Mouse (Mus musculus): ENCODE measurements at regions not wholly inside any gene's neighbourhood (a gene's known extent, or its start where the extent isn't known, plus 50 kb on each side); places are given as distances from the start of the nearest gene placed in this dataset.

GRCm38 (mm10) chr14:24650902-24651270, 164.0 kb downstream of the Rps24 start:
- Histone ChIP-seq H3K27ac (ENCODE audit: low read depth, low read length) (no peak overlapping the region), H3K36me3 (ENCODE audit: control insufficient read depth, insufficient read depth, low read length) (no peaks in the 10 kb centered on the region), H3K27me3 (ENCODE audit: control insufficient read depth, insufficient read depth, low read length) (no peaks in the 10 kb centered on the region), H3K4me1 (ENCODE audit: control insufficient read depth, insufficient read depth, low read length) (no peaks in the 10 kb centered on the region), H3K9ac (ENCODE audit: low read depth, low read length) (no peak overlapping the region), H3K4me2 (replicated peaks; ENCODE audit: low read depth, low read length) (no peak overlapping the region), H3K4me3 (ENCODE audit: low read length) (no peak overlapping the region), H3K9me3 (ENCODE audit: control insufficient read depth, low read length) (no peaks in the 10 kb centered on the region)
- ATAC-seq (ENCODE audit: low FRiP score, low TSS enrichment) = no peak
- 39% methylated on average over 12 of the region's 12 CpGs for WGBS

- no peak overlapping the region for H3K27ac ChIP-seq (ENCODE audit: low read depth, low read length)
- ATAC-seq (ENCODE audit: low FRiP score, low TSS enrichment) = no peak
- no peaks in the 10 kb centered on the region for H3K36me3 ChIP-seq (ENCODE audit: control insufficient read depth, insufficient read depth, low read length)
- no peaks in the 10 kb centered on the region for H3K27me3 ChIP-seq (ENCODE audit: control insufficient read depth, insufficient read depth, low read length)
- H3K4me1 ChIP-seq (ENCODE audit: control insufficient read depth, insufficient read depth, low read length) = no peaks in the 10 kb centered on the region
- no peaks in the 10 kb centered on the region for H3K9me3 ChIP-seq (ENCODE audit: control insufficient read depth, low read length)
- H3K9ac ChIP-seq (ENCODE audit: low read depth, low read length) = no peak overlapping the region
- 78% methylated on average over 2 of the region's 2 CpGs for WGBS
- H3K4me3 ChIP-seq (ENCODE audit: low read length) = no peak overlapping the region
- no peak overlapping the region for H3K4me2 ChIP-seq (replicated peaks; ENCODE audit: low read depth, low read length)
These were observed 165.7 kb downstream of the Rps24 start for GRCm38 (mm10) chr14:24652591-24652990.

- Histone ChIP-seq H3K36me3 (ENCODE audit: control insufficient read depth, insufficient read depth, low read length) (no peaks in the 10 kb centered on the region), H3K4me3 (ENCODE audit: low read length) (no peak overlapping the region), H3K9ac (ENCODE audit: low read depth, low read length) (0 out of 2 replicates have a peak overlapping the region, but pooled peaks have one; percentile 7), H3K27me3 (ENCODE audit: control insufficient read depth, insufficient read depth, low read length) (no peaks in the 10 kb centered on the region), H3K9me3 (ENCODE audit: control insufficient read depth, low read length) (no peaks in the 10 kb centered on the region), H3K4me1 (ENCODE audit: control insufficient read depth, insufficient read depth, low read length) (no peaks in the 10 kb centered on the region), H3K4me2 (replicated peaks; ENCODE audit: low read depth, low read length) (no peak overlapping the region), H3K27ac (ENCODE audit: low read depth, low read length) (no peak overlapping the region)
- WGBS = 47% methylated on average over 9 of the region's 9 CpGs
- peak; percentile 39; the same call in 1 of the 2 replicates for ATAC-seq (ENCODE audit: low FRiP score, low TSS enrichment)
These were observed 168.7 kb downstream of the Rps24 start for GRCm38 (mm10) chr14:24655580-24655979.

- WGBS = 66% methylated on average over 2 of the region's 2 CpGs
- Histone ChIP-seq H3K4me1 (ENCODE audit: control insufficient read depth, insufficient read depth, low read length) (no peaks in the 10 kb centered on the region), H3K27me3 (ENCODE audit: control insufficient read depth, insufficient read depth, low read length) (no peaks in the 10 kb centered on the region), H3K4me3 (ENCODE audit: low read length) (no peak overlapping the region), H3K27ac (ENCODE audit: low read depth, low read length) (no peak overlapping the region), H3K9me3 (ENCODE audit: control insufficient read depth, low read length) (no peaks in the 10 kb centered on the region), H3K4me2 (replicated peaks; ENCODE audit: low read depth, low read length) (no peak overlapping the region), H3K9ac (ENCODE audit: low read depth, low read length) (no peak overlapping the region), H3K36me3 (ENCODE audit: control insufficient read depth, insufficient read depth, low read length) (no peaks in the 10 kb centered on the region)
- no peak for ATAC-seq (ENCODE audit: low FRiP score, low TSS enrichment)
These were observed 174.9 kb downstream of the Rps24 start for GRCm38 (mm10) chr14:24661797-24662196.

- H3K4me2 ChIP-seq (replicated peaks; ENCODE audit: low read depth, low read length) = no peak overlapping the region
- no peaks in the 10 kb centered on the region for H3K36me3 ChIP-seq (ENCODE audit: control insufficient read depth, insufficient read depth, low read length)
- no peaks in the 10 kb centered on the region for H3K27me3 ChIP-seq (ENCODE audit: control insufficient read depth, insufficient read depth, low read length)
- no peaks in the 10 kb centered on the region for H3K4me1 ChIP-seq (ENCODE audit: control insufficient read depth, insufficient read depth, low read length)
- H3K4me3 ChIP-seq (ENCODE audit: low read length) = no peak overlapping the region
- H3K27ac ChIP-seq (ENCODE audit: low read depth, low read length) = no peak overlapping the region
- ATAC-seq (ENCODE audit: low FRiP score, low TSS enrichment) = no peak
- H3K9ac ChIP-seq (ENCODE audit: low read depth, low read length) = no peak overlapping the region
- whole genome bisulfite sequencing = 91% methylated on average over 4 of the region's 4 CpGs
- H3K9me3 ChIP-seq (ENCODE audit: control insufficient read depth, low read length) = no peaks in the 10 kb centered on the region
These were observed 178.3 kb downstream of the Rps24 start for GRCm38 (mm10) chr14:24665210-24665609.

Data from kidney, embryonic 14.5 days (tissue).